Mouse (Mus musculus) ovary, postnatal 14 days (tissue): ENCODE results near the gene Mmp27.

Experiments
- DNase-seq: peaks from one replicate; pipeline ENCODE4 v3.0.0; 2022; ENCODE audit warnings: low spot score

The Mmp27 gene

GRCm38 (mm10) chr9:7571162-7571561 is at the start of gene Mmp27:
Gene Mmp27, plus strand, starts transcription at chr9:7571396.
- DNase-seq = no peak

DNA sequence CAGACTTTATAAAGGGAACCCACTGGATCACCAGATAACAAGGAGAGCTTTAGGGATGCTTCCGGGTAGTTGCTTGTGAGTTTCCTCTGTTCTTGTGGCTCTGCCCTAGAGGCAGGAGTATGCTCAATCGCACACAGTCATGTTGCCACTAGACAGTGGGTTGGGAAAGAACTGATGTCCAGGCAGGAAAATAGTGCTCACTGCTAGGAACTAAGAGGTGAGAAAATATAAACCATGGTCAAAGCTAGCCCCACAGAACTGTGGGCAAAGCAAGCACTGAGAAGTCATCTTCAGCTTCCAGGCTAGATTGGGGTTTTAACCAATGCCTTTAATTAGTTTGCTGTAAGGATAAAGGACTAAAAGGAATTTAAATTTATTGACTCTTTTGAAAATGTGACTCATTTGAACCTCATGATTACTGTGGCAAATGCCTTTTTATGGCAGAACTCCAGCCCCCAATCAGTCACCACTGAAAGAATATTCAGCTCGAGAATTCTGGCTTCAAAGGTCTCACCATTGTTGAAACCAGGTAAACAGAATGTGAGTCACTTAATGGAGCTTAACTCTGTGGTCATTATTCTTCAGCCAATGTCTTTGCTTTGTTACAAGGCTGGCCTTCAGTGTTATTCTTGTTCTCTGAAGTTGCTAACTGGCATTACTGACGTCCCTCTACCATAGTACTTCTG is 44.8 kb upstream of the Mmp27 start:
- no peak for DNase-seq

DNA sequence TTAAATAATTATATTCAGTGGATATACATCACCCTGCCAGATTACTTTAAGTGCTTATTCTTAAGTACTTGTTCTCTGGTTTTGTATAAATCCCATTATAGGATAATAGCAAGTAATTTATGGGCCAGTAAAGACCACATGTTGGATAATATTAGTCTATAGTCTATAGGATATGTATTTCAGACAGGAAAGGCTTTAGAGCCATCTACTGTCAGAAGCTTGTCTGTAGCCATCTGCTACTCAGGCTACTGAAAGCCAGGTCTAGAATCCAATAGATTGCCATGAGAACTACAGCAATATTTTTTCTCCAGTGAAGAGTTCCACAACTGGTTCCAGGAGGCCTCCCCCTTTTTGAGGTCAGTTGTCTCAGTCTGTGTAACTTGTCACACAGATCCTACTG is 28.4 kb upstream of the Mmp27 start:
- DNase-seq = no peak

DNA sequence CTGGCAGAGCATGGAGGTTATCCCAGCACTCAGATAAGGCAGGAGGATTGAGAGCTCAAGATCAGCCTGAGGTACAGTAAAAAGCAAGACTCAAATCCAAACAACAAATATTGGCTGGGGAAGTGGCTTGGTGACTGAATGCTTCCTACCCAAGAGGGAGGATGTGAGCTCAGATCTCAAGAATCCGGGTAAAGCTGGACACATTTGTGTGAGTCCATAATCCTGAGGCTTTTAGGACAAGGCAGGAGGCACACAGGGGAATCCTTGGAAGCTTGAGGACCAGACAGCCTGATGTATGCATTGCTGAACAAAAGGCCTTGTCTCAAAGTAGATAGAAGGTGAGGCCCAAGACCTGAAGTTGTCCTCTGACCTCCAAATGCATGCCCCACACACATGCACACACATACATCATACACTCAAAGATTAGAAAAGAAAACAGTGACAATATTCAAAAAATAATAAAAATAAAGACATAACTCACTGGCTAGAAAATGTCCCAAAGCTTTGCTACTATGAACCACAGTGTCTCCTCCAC is 26.2 kb upstream of the Mmp27 start:
- DNase-seq = no peak

GRCm38 (mm10) chr9:7545471-7545870 is 25.7 kb upstream of the Mmp27 start:
- DNase-seq = peak; percentile 13

DNA sequence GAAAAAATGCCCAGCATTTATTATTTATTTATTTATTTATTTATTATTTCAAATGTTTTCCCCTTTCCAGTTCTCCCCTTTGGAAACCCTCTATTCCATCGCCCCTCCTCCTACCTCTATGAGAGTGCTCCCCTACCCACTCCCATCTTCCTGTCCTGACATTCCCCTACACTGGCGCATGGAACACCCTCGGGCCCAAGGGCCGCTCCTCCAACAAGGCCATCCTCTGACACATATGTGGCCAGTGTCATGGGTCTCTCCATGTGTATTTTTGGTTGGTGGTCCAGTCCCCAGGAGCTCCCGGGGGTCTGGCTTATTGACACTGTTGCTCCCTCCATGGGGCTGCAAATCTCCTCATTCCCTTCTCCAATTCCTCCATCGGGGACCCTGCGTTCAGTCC is 25.3 kb upstream of the Mmp27 start:
- DNase-seq = no peak

DNA sequence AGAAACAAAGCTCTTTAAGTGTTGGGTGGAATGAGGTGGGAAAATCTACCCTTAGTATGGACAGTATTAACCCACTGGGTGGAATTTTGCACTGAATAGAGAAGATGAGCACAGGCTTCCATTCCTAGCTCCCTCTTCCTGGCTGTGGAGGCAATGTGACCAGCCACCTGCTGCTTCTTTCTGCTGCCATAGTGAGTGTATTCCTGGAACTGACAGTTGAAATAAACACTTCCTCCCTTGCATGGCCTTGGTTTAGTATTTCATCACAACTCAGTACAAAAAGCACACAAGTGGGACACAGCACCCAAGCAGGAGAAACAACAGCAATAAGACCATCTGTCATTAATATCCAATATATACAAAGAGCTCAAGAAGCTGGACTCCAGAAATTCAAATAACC is 19.3 kb upstream of the Mmp27 start:
- no peak for DNase-seq

GRCm38 (mm10) chr9:7553536-7553935 is 17.7 kb upstream of the Mmp27 start:
- no peak for DNase-seq

GRCm38 (mm10) chr9:7554382-7554781 is 16.8 kb upstream of the Mmp27 start:
- no peak for DNase-seq

- no peak for DNase-seq
These were observed 12.8 kb upstream of the Mmp27 start, which contains the start of gene Mmp8 for GRCm38 (mm10) chr9:7558221-7559017. Gene Mmp8, plus strand, starts transcription at chr9:7558456.

DNA sequence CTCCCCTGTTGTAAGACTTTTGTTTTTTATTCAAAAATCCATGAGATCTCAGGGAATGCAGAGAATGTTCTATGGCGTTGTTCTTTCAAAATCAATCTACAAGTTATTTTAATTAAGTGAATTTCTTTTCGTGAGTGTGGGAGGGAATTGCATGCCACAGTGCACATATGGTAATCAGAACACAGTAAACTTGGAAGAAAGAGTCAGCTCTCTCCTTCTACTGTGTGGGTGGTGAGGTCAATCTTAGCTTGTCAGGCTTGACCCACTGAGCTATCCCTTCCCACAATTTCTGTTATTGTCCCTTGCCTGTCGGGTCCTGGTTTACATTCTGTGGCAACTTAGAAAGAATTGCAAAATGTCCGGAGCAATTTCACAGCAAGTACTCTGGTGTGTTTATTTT is 11.2 kb upstream of the Mmp27 start:
- DNase-seq = no peak

DNA sequence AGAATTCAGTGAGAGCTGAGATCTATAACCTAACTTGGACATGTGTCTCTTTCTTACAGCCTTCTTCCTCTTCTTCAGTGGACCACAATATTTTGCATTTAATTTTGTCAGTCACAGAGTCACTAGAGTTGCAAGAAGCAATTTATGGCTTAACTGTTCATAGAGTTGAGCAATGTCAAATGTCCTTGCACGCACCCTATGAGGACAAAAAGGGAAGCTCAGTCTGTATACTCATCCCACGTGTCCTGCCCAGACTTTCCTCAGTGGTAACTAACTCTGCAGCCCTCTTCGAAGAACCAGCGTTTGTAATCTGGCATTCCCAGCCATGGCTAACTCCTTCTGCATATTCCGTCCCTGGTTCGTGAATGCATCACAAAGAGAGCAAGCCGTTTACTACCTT is 3.8 kb upstream of the Mmp27 start:
- DNase-seq = no peak

- DNase-seq = no peak
These were observed 3.3 kb upstream of the Mmp27 start for GRCm38 (mm10) chr9:7567923-7568322.

- no peak for DNase-seq
These were observed 711 bp upstream of the Mmp27 start for GRCm38 (mm10) chr9:7570485-7570884.

- DNase-seq = no peak
These were observed 992 bp downstream of the Mmp27 start for GRCm38 (mm10) chr9:7572188-7572587.

GRCm38 (mm10) chr9:7572663-7573308 is 1.6 kb downstream of the Mmp27 start:
- no peak for DNase-seq

GRCm38 (mm10) chr9:7575526-7575925 is 4.3 kb downstream of the Mmp27 start:
- DNase-seq = no peak

DNA sequence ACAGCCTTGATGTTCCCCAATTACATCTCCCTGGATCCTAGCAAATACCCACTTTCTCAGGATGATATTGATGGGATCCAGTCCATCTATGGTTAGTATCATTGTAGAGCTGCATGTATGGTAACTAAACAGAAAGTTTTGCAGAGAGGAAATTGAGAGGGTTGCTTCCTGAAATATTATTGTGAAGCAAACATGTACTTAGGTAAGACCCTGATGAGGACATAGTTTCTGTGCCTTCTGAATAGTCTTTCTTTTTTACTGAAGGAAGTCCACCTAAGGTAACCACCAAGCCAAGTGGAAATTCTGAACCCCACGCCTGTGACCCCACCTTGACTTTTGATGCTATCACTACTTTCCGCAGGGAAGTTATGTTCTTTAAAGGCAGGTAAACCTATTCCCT is 6.2 kb downstream of the Mmp27 start:
- DNase-seq = no peak

GRCm38 (mm10) chr9:7590063-7590462 is 18.9 kb downstream of the Mmp27 start:
- DNase-seq = no peak

GRCm38 (mm10) chr9:7593272-7593812 is 22.1 kb downstream of the Mmp27 start:
- DNase-seq = no peak

GRCm38 (mm10) chr9:7594816-7595540 is 23.8 kb downstream of the Mmp27 start:
- peak; percentile 79 for DNase-seq
